In the genomic region with DNA sequence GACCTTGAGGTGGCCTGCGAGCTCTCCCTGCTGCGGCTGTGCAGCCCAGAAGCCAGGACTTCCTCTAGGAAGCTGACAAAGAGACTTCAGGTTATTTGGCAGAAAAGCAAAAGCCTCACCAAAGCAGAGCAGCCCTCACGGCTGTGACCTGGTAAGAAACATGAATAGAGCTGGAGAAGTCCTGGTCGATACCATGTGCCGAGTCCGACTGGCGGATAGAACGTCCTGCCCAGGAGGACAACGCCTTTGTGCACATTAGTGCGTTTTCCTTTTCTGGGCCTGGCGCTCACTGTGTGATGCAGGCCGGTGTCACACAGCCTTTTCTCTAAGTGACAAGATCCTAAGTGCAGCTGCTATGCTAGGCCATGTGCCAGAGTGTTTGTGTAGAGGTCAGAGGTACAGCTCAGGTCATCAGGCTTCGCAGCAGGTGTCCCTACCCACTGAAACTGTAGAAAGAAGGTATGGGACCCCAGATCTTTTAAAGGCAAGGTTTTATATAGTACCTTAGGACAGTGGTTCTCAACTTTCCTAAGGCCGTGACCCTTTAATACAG, we compare ENCODE assay signal across 13 mouse cellular contexts. TPM values are rescaled to one million over a fixed set of nuclear protein-coding genes. Genes with fewer than 3 reads are reported as not detected.
DNase-seq lines count a peak whose midpoint lies in the region; ATAC-seq and TF ChIP-seq lines count a peak whose summit lies in the region.
"Had no signal": no experiment of that assay in that cellular context is flagged by ENCODE, and none has a peak within 500 bp of the region (broad histone marks: within the 10 kb centered on the region; RNA-seq: fewer than 3 reads in every experiment).

No protein-coding gene starts in this region.

- peak overlapping the region; percentile 30; the same call in 1 of the 2 replicates for H3K27ac ChIP-seq in embryonic facial prominence, embryonic 10.5 days (replicated peaks)
- peak overlapping the region; percentile 4; the same call in 1 of the 2 replicates for H3K27ac ChIP-seq in liver, embryonic 14.5 days
- H3K27ac ChIP-seq: stomach, embryonic 15.5 days had no signal

- H3K27me3 ChIP-seq in embryonic facial prominence, embryonic 10.5 days (replicated peaks; ENCODE audit: low read depth, poor library complexity, severe bottlenecking): no peaks in the 10 kb centered on the region
- H3K27me3 ChIP-seq in liver, embryonic 14.5 days (ENCODE audit: control insufficient read depth, insufficient read depth, low read length): peaks cover 13% of the 10 kb centered on the region
- H3K27me3 ChIP-seq: Patski; stomach, embryonic 15.5 days had no signal

- no peaks in the 10 kb centered on the region for H3K9me3 ChIP-seq in embryonic facial prominence, embryonic 10.5 days
- no peaks in the 10 kb centered on the region for H3K9me3 ChIP-seq in liver, embryonic 14.5 days (ENCODE audit: control insufficient read depth, low read length)
- H3K9me3 ChIP-seq: stomach, embryonic 15.5 days had no signal

- H3K4me3 ChIP-seq in embryonic facial prominence, embryonic 10.5 days: no peak overlapping the region
- no peak overlapping the region for H3K4me3 ChIP-seq in liver, embryonic 14.5 days (ENCODE audit: insufficient read depth in 1 of 2, low read depth in 2 of 2, low read length in 2 of 2)
- H3K4me3 ChIP-seq: stomach, embryonic 15.5 days had no signal

- H3K4me2 ChIP-seq in liver, embryonic 14.5 days (ENCODE audit: low read depth): peak overlapping the region; percentile 8
- H3K4me2 ChIP-seq: stomach, embryonic 15.5 days had no signal

- TF ChIP-seq EP300 in liver, embryonic 14.5 days (IDR thresholded peaks at IDR 0.05; ENCODE audit: low read depth): no peak

- peaks cover 17% of the 10 kb centered on the region for H3K36me3 ChIP-seq in embryonic facial prominence, embryonic 10.5 days (replicated peaks)
- H3K36me3 ChIP-seq in liver, embryonic 14.5 days (replicated peaks; ENCODE audit: control insufficient read depth, insufficient read depth, low read depth): no peaks in the 10 kb centered on the region
- H3K36me3 ChIP-seq: stomach, embryonic 15.5 days had no signal

- no peak for ATAC-seq in liver, embryonic 14.5 days (ENCODE audit: insufficient read depth)
- ATAC-seq: Patski had no signal

- DNase-seq in cerebellum, adult 9-11 months: peak; percentile 50
- no peak for DNase-seq in cerebellum, adult 8-10 months
- peak; percentile 31 for DNase-seq in kidney, postnatal 10 days
- no peak for DNase-seq in kidney, postnatal 36 days
- DNase-seq in embryonic facial prominence, embryonic 10.5 days (ENCODE audit: low spot score): no peak
- no peak for DNase-seq in liver, embryonic 14.5 days (ENCODE audit: low read depth in 3 of 3, low spot score in 3 of 3)
- no peak for DNase-seq in urinary bladder, postnatal 36 days (ENCODE audit: low spot score in 2 of 2)
- DNase-seq in right cerebral cortex, postnatal 25 days: no peak
- DNase-seq: gastrocnemius, postnatal 14 days; kidney, adult 8-10 months; lung, postnatal 10 days had no signal

- 86% methylated on average over 14 of the region's 14 CpGs for WGBS in embryonic facial prominence, embryonic 10.5 days
- 64% methylated on average over 14 of the region's 14 CpGs for WGBS in liver, embryonic 14.5 days (ENCODE audit: insufficient replicate concordance)

- H3K9ac ChIP-seq in liver, embryonic 14.5 days (replicated peaks): peak overlapping the region; percentile 5; the same call in 1 of the 2 replicates
- H3K9ac ChIP-seq: stomach, embryonic 15.5 days had no signal

- TF ChIP-seq CTCF in liver, embryonic 14.5 days (IDR thresholded peaks at IDR 0.05; ENCODE audit: low read depth): no peak

- peaks cover 37% of the 10 kb centered on the region for H3K4me1 ChIP-seq in embryonic facial prominence, embryonic 10.5 days
- peaks cover 24 to 34% of the 10 kb centered on the region in 2 experiments for H3K4me1 ChIP-seq in liver, embryonic 14.5 days (replicated peaks; ENCODE audit: control insufficient read depth in 2 of 2, insufficient read depth in 2 of 2, low read length in 1 of 2)

RNA-seq across cellular contexts. Expression of a gene that starts 4.4 kb away (rescaled TPM):
- 73.2 and 78.5 TPM in 2 replicates for polyA plus RNA-seq in embryonic facial prominence, embryonic 10.5 days (2016; fragmentation: Nextera tagmentation; extraction: Ambion mirVana)
- 6.1 and 9.0 TPM in 2 replicates for polyA plus RNA-seq in liver, embryonic 14.5 days (2012; rRNA removed)
- polyA plus RNA-seq in liver, embryonic 14.5 days (2014; fragmentation: Nextera tagmentation; extraction: Ambion mirVana): 3.6 and 5.4 TPM in 2 replicates

RNA-seq across cellular contexts. Expression of a gene that starts 58.1 kb away (rescaled TPM):
- polyA plus RNA-seq in embryonic facial prominence, embryonic 10.5 days (2016; fragmentation: Nextera tagmentation; extraction: Ambion mirVana): 22.4 and 26.5 TPM in 2 replicates
- polyA plus RNA-seq in liver, embryonic 14.5 days (2012; rRNA removed): 4.8 and 6.6 TPM in 2 replicates
- 9.0 and 9.8 TPM in 2 replicates for polyA plus RNA-seq in liver, embryonic 14.5 days (2014; fragmentation: Nextera tagmentation; extraction: Ambion mirVana)

Comparison
In these comparisons a context has a peak if more than half of its experiments do, and no peak if none do; other contexts are left out.
1. DNase-seq: peak in cerebellum, adult 9-11 months (single experiment) and kidney, postnatal 10 days (single experiment); none in cerebellum, adult 8-10 months (single experiment), kidney, postnatal 36 days (0 of 2), embryonic facial prominence, embryonic 10.5 days (single experiment), liver, embryonic 14.5 days (0 of 3), urinary bladder, postnatal 36 days (0 of 2) and right cerebral cortex, postnatal 25 days (single experiment).